Mouse (Mus musculus): ENCODE results near the gene Tas2r102.

Gene Tas2r102

DNA sequence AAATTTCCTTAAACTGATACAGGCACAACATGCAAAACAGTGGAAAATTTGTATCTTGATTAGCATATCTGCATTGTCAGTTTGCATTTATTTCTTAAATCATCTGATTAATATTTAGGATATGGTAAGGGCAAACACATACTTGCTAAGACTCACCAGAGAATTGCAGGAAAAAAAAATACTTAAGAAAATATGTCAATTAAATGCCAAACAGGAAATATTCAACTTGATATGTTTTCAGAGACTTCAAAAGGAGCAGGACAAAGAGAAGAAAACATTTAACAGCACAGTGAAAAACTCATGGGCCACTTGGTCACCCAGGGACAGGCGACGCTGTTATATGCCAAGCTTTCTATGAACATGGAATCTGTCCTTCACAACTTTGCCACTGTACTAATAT lies at the start of gene Tas2r102:
Tas2r102 (plus strand) TSS at position 301 of the 400 bp plus-strand sequence.
- Histone ChIP-seq H3K4me3 (replicated peaks; ENCODE audit: low read length) (no peak within 1 kb of the TSS), H3K36me3 (ENCODE audit: insufficient read depth, low read length) (no peaks in the 10 kb centered on the region), H3K4me1 (replicated peaks; ENCODE audit: low read depth, low read length) (no peaks in the 10 kb centered on the region), H3K9me3 (ENCODE audit: low read length) (no peaks in the 10 kb centered on the region), H3K27me3 (ENCODE audit: insufficient read depth, low read length) (no peaks in the 10 kb centered on the region)
- TF ChIP-seq POU5F1 (IDR thresholded peaks at IDR 0.05; ENCODE audit: borderline replicate concordance, low read length) (no peak), CTCF (conservative IDR thresholded peaks at IDR 0.05; ENCODE audit: low read length) (no peak), NANOG (IDR thresholded peaks at IDR 0.05; ENCODE audit: borderline replicate concordance, low read length) (no peak)

DNA sequence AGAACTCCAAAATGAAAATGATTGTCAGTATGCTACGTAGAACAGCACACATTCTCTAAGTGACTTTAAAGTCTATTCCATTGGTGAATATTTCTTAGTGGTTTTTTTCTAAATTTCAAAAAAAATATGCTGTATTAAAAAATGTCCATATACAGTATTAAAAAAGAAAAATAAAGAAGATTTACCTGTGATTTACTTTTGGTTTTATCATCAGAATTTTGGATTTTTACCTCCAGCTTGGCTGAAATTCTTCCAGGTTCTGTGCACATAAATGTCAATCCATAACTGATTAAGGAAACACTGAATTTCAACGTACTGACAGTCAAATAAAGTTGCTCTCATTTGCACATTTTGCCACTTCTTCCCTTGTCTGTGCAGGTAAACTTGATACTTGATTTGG lies 24.0 kb upstream of the Tas2r102 start, which contains the start of gene Tas2r115:
Tas2r115 (minus strand) TSS at position 101 of the 400 bp plus-strand sequence.
- Histone ChIP-seq H3K4me1 (replicated peaks; ENCODE audit: low read depth, low read length) (no peaks in the 10 kb centered on the region), H3K27me3 (ENCODE audit: insufficient read depth, low read length) (no peaks in the 10 kb centered on the region), H3K9me3 (ENCODE audit: low read length) (no peaks in the 10 kb centered on the region), H3K36me3 (ENCODE audit: insufficient read depth, low read length) (no peaks in the 10 kb centered on the region), H3K4me3 (replicated peaks; ENCODE audit: low read length) (no peak within 1 kb of the TSS)
- TF ChIP-seq POU5F1 (IDR thresholded peaks at IDR 0.05; ENCODE audit: borderline replicate concordance, low read length), result no peak
- TF ChIP-seq CTCF (conservative IDR thresholded peaks at IDR 0.05; ENCODE audit: low read length), result no peak

DNA sequence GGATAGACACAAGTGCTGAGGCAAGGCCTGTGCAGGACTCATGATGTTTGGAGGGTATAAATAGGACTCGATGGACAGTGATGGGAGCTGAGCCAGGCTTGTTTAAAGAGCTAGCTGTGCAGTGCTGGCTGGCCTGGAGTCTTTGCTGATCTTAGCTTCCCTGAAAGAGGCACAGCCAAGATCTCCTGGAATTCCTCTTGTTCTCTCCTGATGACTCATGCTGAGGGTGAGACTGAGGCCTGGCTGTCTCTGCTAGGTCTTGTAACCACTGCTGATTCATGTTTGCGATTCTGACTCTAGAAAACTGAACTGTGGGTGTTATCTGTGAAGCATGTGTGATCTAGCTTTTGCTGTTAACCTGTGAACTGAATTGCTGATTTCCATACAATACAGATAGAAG lies 11.7 kb upstream of the Tas2r102 start:
- Histone ChIP-seq H3K9me3 (ENCODE audit: low read length) (no peaks in the 10 kb centered on the region), H3K27me3 (ENCODE audit: insufficient read depth, low read length) (no peaks in the 10 kb centered on the region), H3K4me3 (replicated peaks; ENCODE audit: low read length) (no peak overlapping the region), H3K36me3 (ENCODE audit: insufficient read depth, low read length) (no peaks in the 10 kb centered on the region), H3K4me1 (replicated peaks; ENCODE audit: low read depth, low read length) (no peaks in the 10 kb centered on the region)
- TF ChIP-seq NANOG (IDR thresholded peaks at IDR 0.05; ENCODE audit: borderline replicate concordance, low read length) (no peak), POU5F1 (IDR thresholded peaks at IDR 0.05; ENCODE audit: borderline replicate concordance, low read length) (no peak), CTCF (conservative IDR thresholded peaks at IDR 0.05; ENCODE audit: low read length) (no peak)

DNA sequence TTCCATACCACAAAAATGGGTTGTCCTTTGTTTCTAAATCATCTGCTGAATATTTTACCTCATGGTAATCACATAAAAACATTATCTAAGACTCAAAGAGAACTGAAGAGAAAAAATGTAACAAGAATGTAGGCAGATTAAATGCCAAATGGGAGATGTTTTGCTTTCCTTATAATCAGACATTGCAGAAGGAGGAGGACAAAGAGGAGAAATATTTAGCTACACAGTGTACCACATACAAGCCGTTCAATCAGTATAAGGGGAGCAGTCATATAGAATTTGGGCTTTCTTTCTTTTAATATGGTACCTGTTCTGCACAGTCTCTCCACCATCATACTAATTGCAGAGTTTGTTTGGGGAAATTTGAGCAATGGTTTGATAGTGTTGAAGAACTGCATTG lies 7.5 kb upstream of the Tas2r102 start, which contains the start of gene Tas2r124:
Tas2r124 (plus strand) TSS at position 301 of the 400 bp plus-strand sequence.
- H3K4me3 ChIP-seq (replicated peaks; ENCODE audit: low read length), result no peak within 1 kb of the TSS
- H3K27me3 ChIP-seq (ENCODE audit: insufficient read depth, low read length), result no peaks in the 10 kb centered on the region
- TF ChIP-seq POU5F1 (IDR thresholded peaks at IDR 0.05; ENCODE audit: borderline replicate concordance, low read length), result no peak
- no peak for TF ChIP-seq NANOG (IDR thresholded peaks at IDR 0.05; ENCODE audit: borderline replicate concordance, low read length)
- TF ChIP-seq CTCF (conservative IDR thresholded peaks at IDR 0.05; ENCODE audit: low read length), result no peak
- no peaks in the 10 kb centered on the region for H3K36me3 ChIP-seq (ENCODE audit: insufficient read depth, low read length)
- no peaks in the 10 kb centered on the region for H3K4me1 ChIP-seq (replicated peaks; ENCODE audit: low read depth, low read length)
- H3K9me3 ChIP-seq (ENCODE audit: low read length), result no peaks in the 10 kb centered on the region

DNA sequence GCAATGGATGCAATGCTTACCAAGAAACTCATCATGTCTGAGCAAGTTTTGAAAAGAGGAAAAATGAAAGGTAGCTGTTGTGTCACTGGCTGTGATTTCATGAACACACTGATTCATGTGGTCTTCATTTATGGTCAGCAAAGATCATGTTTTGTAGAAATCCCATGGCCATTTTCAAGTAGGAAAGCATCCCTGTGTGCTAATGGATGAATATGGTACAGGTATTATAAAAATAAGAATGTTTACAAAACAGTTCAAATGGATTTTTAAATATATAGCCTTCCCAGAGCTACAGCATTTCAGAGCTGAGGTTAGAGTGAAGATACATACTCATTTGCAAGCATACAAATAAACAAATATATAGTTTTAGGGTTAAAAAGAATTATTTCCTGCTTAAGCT lies 16.1 kb downstream of the Tas2r102 start, which contains the start of gene Tas2r136:
Tas2r136 (minus strand) TSS at position 101 of the 400 bp plus-strand sequence.
- H3K36me3 ChIP-seq (ENCODE audit: insufficient read depth, low read length), result no peaks in the 10 kb centered on the region
- TF ChIP-seq POU5F1 (IDR thresholded peaks at IDR 0.05; ENCODE audit: borderline replicate concordance, low read length) (no peak), NANOG (IDR thresholded peaks at IDR 0.05; ENCODE audit: borderline replicate concordance, low read length) (no peak), CTCF (conservative IDR thresholded peaks at IDR 0.05; ENCODE audit: low read length) (no peak)
- H3K9me3 ChIP-seq (ENCODE audit: low read length), result no peaks in the 10 kb centered on the region
- H3K4me3 ChIP-seq (replicated peaks; ENCODE audit: low read length), result no peak within 1 kb of the TSS
- no peaks in the 10 kb centered on the region for H3K4me1 ChIP-seq (replicated peaks; ENCODE audit: low read depth, low read length)
- H3K27me3 ChIP-seq (ENCODE audit: insufficient read depth, low read length), result no peaks in the 10 kb centered on the region

DNA sequence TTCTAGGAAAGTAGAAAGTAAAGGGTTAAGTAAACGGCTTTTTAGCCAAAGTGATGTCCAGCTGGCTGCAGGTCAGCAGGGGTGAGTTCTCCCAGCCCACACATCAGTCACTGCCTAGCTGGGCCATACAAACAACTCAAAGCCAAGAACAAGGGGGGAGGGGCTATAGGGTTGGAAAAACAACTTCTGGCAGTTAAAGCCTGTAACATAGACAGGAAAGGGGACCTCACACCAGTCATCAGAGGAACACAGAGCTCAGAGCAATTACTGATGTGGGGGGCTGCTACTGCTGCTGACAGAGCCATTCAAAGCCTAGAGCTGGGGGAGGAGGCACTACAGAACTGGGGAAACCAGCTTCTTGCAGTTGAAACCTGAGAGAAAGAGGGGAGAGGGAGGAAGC lies 33.5 kb downstream of the Tas2r102 start:
- no peaks in the 10 kb centered on the region for H3K4me1 ChIP-seq (replicated peaks; ENCODE audit: low read depth, low read length)
- no peak for TF ChIP-seq POU5F1 (IDR thresholded peaks at IDR 0.05; ENCODE audit: borderline replicate concordance, low read length)
- TF ChIP-seq CTCF (conservative IDR thresholded peaks at IDR 0.05; ENCODE audit: low read length), result no peak
- TF ChIP-seq NANOG (IDR thresholded peaks at IDR 0.05; ENCODE audit: borderline replicate concordance, low read length), result no peak
- no peaks in the 10 kb centered on the region for H3K27me3 ChIP-seq (ENCODE audit: insufficient read depth, low read length)
- H3K4me3 ChIP-seq (replicated peaks; ENCODE audit: low read length), result no peak overlapping the region
- no peaks in the 10 kb centered on the region for H3K36me3 ChIP-seq (ENCODE audit: insufficient read depth, low read length)
- peaks cover 23% of the 10 kb centered on the region for H3K9me3 ChIP-seq (ENCODE audit: low read length)

DNA sequence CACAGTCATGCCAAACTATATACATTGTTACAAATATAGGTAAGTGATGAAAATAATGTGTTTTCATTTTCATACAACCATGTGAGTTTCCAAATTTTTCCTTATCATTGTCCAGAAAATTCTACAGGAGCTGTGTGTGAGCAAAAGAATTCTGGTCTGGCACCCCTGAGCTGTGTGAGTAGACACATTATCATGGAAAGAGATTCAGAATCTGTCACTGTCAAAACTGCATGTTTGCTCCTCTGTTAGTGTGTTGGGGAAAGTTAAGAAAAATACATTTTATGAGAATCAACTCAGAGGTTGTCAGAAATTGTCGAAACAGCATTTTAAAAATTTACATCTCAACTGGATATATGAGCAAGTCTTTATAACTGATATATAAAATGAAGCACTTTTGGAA lies 40.6 kb downstream of the Tas2r102 start, which contains the start of gene Tas2r117:
Tas2r117 (plus strand) TSS at position 301 of the 400 bp plus-strand sequence.
- H3K27me3 ChIP-seq (ENCODE audit: insufficient read depth, low read length), result no peaks in the 10 kb centered on the region
- TF ChIP-seq CTCF (conservative IDR thresholded peaks at IDR 0.05; ENCODE audit: low read length), result no peak
- TF ChIP-seq POU5F1 (IDR thresholded peaks at IDR 0.05; ENCODE audit: borderline replicate concordance, low read length), result no peak
- TF ChIP-seq NANOG (IDR thresholded peaks at IDR 0.05; ENCODE audit: borderline replicate concordance, low read length), result no peak
- H3K4me1 ChIP-seq (replicated peaks; ENCODE audit: low read depth, low read length), result no peaks in the 10 kb centered on the region
- H3K9me3 ChIP-seq (ENCODE audit: low read length), result no peaks in the 10 kb centered on the region
- no peak within 1 kb of the TSS for H3K4me3 ChIP-seq (replicated peaks; ENCODE audit: low read length)
- no peaks in the 10 kb centered on the region for H3K36me3 ChIP-seq (ENCODE audit: insufficient read depth, low read length)

Measured in E14TG2a.4 (cell line).